Mouse (Mus musculus) kidney, adult 8-10 months (tissue): ENCODE data around the gene Psmd1.

Source experiments
- DNase-seq, 2 experiments: peaks; one replicate each; pipeline ENCODE4 v3.0.0; 2022

Psmd1 gene

DNA sequence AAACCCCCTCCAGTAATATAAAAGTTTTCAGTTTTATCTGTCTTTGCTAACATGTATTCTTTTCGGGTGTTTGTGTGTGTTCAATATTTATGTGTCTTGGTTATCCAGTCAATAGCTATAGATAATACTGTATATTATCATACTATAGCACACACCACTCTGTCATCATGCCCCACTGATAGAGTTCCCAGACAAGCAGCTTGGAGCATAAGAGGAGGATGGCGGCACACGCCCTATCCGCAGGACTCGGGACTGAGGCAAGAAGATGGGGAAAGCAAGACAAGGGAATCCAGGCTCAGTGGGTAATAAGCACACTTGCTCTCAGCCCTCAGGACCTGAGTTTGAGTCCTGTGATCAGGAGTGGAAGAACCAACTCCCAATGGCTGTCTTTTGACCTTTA lies 96.3 kb downstream of the Psmd1 start:
- DNase-seq: no peak

DNA sequence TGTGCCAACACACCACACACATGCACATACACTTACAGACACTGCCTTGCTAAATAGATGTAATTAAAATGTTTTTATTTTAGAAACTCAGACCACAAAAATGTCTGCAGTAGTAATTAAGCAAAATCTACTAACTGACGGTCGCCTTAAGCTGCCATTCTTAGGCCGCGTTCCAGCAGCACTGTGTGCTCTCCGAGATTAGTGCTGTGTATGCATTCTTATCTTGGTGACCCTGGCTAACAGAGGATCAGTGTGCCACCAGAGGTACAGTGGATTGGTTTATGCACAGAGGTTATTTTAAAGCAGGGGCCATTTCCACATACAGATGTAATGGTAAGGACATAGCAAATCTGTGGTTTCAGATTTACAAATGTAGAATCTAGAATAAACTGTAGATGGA lies 96.9 kb downstream of the Psmd1 start:
- DNase-seq: no peak

DNA sequence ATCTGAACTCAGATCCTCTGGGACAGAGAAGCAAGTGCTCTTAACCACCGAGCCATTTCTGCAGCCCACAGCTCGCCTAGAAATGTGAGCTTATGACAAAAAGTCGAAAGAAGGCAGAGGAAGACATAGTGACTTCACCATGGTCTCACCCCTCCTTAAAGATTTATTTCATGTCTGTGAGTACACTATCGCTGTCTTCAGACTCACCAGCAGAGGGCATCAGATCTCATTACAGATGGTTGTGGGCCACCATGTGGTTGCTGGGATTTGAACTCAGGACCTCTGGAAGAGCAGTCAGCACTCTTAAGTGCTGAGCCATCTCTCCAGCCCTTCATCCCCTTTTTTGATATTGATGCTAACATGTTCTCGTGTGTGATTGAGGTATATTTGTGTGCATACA lies 110.4 kb downstream of the Psmd1 start:
- DNase-seq: no peak

DNA sequence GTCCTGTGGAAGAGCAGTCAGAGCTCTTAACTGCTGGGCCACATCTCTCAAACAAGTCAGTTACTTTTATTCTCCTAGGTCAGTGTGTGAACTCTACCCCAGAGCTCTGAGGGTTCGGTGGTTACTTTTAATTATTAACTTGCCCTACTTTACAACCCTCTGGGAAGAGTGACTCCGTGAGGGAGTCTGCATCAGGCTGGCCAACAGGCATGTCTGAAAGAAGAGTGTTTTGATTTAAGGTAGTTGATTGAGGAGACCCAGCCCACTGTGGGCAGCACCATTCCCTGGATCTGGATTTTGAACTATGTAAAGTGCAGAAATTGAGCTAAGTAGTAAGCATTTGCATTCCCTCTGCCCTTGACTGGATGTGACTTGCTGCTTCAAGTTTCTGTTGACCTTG lies 111.9 kb downstream of the Psmd1 start:
- DNase-seq: peak; percentile 58 to 85

DNA sequence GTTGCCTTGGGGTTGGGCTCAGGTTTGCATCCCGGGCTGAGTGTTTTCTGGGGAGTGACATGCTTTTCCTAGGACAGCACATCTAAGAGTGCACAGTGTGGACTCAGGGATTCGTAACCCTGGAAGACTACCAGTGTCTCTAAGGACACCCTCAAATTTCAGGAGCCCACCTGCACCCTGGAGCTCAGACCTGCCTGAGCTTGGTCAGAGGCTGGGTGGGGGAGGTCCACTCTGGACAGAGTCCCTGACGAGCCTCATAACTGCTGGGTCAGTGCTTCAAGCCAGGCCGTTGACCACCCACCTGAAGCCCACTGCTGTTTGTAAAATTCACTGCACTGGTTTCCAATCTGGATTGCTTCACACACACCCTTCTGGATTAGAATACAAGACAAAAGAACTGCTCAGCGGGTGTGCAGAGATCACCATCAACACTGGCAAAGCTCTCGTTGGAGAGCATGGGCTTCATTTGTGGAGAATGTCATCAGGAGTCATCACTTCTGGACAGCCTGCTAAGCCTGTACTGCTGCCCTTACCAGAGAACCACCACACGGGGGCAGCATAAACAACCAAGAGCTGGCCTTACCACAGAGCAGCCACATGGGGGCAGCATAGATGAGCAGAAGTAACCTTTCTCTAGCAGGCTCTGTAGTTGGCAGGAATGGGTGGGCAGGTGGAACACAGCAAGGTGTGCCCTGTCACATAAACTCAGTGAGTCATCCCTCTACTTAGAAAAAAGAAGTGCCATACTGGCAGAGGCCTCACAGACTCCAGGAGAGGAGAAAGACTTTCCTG lies 114.5 kb downstream of the Psmd1 start:
- peak; percentile 56 to 79 for DNase-seq

DNA sequence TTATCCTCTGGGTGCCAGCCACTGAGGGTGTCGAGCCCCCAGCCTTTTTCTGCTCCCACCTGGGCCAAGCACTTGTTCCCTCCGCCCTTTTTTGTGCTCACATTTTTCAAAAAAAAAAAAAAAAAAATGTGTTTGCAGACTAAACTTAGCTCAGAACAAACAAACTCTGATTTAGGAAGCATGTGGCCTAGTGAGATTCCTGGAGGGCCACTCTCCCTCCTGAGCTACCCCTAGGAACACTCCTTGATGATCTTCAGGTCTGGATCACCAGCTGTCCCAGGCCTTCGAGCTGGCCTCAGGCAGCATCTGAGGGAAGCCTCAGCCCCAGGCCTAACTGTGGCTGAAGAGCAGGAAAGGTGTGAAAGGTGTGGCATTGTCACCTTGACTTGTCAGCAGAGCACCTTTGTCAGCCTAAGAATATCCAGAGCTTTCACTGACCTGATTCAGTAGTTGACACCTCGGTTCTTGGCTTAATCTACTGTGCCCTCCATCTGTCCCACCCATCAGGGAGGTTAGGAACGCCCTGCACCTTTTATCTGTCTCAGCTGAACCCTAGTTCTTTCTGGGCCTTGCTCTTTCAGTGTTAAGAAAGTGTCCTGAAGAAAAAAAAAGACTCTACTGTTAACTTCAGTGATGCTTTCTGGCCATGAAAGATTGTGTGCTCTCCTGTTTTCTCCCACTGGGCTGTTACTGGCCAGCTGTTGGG lies 118.0 kb downstream of the Psmd1 start:
- no peak for DNase-seq

DNA sequence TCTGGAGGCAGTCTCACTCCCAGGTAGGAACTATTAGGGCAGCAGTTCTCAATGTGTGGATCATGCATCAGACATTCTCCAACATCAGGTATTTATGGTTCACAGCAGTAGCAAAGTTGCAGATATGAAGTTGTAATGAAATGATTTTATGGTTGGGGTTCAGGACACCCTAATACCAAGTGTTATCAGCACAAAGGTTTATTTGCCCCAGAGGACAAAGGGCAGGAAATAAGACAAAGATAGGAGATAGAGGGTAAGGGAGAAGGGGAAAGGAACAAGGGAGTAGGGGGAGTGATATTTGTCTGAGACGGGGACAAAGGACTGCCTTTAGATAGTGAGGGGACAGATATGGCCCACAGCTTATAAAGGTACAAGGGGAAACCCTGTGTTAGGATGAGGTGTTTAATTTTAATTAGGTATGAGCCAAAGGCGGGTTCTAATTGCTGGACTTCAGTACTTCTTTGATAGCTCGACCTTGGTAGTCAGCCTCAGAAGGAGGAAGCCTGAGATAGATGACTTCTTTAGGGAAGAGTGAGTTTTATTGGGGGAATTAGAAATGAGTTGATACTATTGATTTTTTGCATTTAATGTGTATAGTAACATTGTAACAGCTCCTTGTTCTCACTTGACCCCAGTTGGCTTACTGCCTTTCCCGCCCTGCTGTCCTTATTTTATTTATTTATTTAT lies 119.5 kb downstream of the Psmd1 start:
- DNase-seq: no peak

DNA sequence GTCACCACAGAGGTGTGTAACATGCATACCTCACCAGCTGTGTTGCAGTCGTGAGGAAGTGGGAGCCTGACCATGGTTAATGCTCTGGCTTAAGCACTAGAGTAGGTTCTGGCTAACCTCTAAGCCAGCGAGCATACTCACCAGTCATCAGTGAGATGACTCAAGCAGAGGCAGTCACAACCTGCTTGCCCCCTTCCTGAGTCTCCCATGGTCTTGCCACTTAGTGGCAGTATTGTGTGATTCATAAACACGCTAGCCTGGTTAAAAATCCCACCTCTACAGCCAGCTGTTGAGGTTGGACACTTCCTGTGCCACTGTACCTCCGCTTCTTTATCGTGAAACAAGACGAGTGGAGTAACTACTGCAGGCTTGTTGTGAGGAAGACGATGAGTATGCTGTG lies 122.6 kb downstream of the Psmd1 start:
- no peak for DNase-seq

DNA sequence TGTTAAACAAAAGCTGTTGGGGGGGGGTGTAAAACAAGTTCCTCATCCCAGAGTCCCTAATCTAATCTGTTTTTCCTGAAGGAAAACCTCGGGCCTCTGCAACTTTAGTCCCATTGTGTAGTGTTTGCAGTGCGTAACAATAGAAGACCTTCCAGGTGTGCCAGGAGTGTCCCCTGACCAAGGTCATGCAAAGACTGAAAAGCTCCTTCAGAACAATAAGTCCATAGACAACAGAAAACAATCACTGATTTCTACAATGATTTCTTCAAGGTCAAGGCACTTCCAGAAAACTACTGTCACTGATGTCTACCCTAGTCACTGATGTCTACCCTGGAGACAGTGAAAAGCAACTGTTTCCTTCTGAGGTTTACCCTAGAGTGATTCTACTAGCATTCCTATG lies 123.7 kb downstream of the Psmd1 start:
- no peak for DNase-seq

DNA sequence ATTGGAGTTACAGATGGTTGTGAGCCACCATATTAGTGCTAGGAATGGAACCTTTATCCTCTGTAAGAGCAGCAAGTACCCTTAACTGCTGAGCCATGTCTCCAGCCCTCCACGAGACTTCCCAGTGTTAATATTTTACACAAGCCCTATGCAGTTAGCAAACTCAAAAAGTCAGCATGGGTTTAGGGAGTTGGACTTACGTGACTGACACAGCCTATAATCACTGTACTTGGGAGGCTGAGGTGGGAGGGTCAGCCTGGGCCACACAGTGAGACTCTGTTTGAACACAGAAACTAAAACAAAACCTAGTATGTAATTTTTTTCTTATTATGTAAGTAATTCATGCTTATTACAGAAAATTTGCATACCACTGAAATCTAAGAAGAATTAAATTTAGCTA lies 124.1 kb downstream of the Psmd1 start:
- DNase-seq: peak in 1 of 2 experiments; percentile 20
